Mouse (Mus musculus) intestine, embryonic 14.5 days (tissue): ENCODE data around the gene Gm42421. TPM values are rescaled to one million over a fixed set of nuclear protein-coding genes. Genes with fewer than 3 reads are reported as not detected.

Source experiments
- ATAC-seq: fragments of 200-750 bp; cut with Nextera tagmentation; replicated peaks from 2 replicates; pipeline ENCODE4 v1.8.0; 2017; ENCODE audit warnings: low read depth, moderate number of reproducible peaks, moderate TSS enrichment, moderate library complexity; ENCODE audit not compliant: low FRiP score, low TSS enrichment
- DNase-seq: peaks from one replicate; pipeline ENCODE4 v3.0.0-alpha.2; 2018; ENCODE audit warnings: low spot score
- H3K27ac ChIP-seq: fragments of 300-500 bp; sonication (generic); 2 replicates; pipeline ENCODE4 v1.5.1; 2014; ENCODE audit warnings: low read depth, mild to moderate bottlenecking, control low read depth
- H3K27me3 ChIP-seq: fragments of 300-500 bp; sonication (generic); replicated peaks from 2 replicates; pipeline ENCODE4 v1.6.1; 2014; ENCODE audit warnings: low read length, control low read depth; ENCODE audit not compliant: control insufficient read depth, insufficient read depth
- H3K36me3 ChIP-seq: fragments of 300-500 bp; sonication (generic); 2 replicates; pipeline ENCODE4 v1.6.1; 2014; ENCODE audit warnings: low read length, control low read depth; ENCODE audit not compliant: control insufficient read depth, insufficient read depth
- H3K4me1 ChIP-seq: fragments of 300-500 bp; sonication (generic); replicated peaks from 2 replicates; pipeline ENCODE4 v1.6.1; 2014; ENCODE audit warnings: low read length, control low read depth, mixed read lengths; ENCODE audit not compliant: control insufficient read depth, insufficient read depth
- H3K4me2 ChIP-seq: fragments of 300-500 bp; sonication (generic); 2 replicates; pipeline ENCODE4 v1.6.1; 2014; ENCODE audit warnings: low read length
- H3K4me3 ChIP-seq: fragments of 300-500 bp; sonication (generic); 2 replicates; pipeline ENCODE4 v1.5.1; 2014; ENCODE audit warnings: low read depth, low read length, control low read depth, mixed read lengths
- H3K9ac ChIP-seq: fragments of 300-500 bp; sonication (generic); 2 replicates; pipeline ENCODE4 v1.6.1; 2014; ENCODE audit warnings: mild to moderate bottlenecking, low read length
- H3K9me3 ChIP-seq: fragments of 300-500 bp; sonication (generic); 2 replicates; pipeline ENCODE4 v1.6.1; 2016; ENCODE audit warnings: low read length, control low read depth; ENCODE audit not compliant: control insufficient read depth
- WGBS: fragments of 180-500 bp; shearing (Covaris S2); extraction: QIAGEN DNeasy Blood & Tissue Kit; methylation state at CpG from one replicate; pipeline ENCODE4 v1.1.7; 2014; 5-methylcytosine and 5-hydroxymethylcytosine counted together
- polyA plus RNA-seq: library from polyadenylated mRNA; unstranded; fragments of >200 nt; fragmentation: Nextera tagmentation; extraction: Ambion mirVana; gene quantifications from 2 replicates; pipeline ENCODE4 v1.2.1, GENCODE M21; 2014

Gene Gm42421
- polyA plus RNA-seq, 1 experiment from 2014 or later = 0.72 TPM

DNA sequence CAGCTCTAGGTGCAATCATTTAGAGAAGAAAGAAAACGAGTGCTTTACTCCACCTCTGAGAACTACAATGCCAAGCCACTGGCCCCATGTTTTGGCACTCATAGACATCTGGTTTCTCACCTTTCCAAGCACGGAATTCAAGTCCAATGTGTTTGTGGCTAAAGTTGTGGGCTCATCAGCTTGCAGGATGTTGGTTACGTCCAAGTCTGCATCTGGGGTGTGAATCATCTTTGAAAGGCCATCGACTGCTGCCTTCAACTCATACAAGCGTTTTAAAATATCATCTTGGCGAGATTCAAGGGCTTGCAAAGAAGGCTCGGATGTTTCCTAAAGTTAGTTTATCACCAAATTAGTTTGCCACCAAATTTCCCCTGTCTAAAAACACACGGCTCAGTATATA lies 21.5 kb upstream of the Gm42421 start:
- no peaks in the 10 kb centered on the region for H3K27me3 ChIP-seq
- no peaks in the 10 kb centered on the region for H3K9me3 ChIP-seq
- H3K27ac ChIP-seq = no peak overlapping the region
- peaks cover 11% of the 10 kb centered on the region for H3K4me1 ChIP-seq
- WGBS = 86% methylated on average over 8 of the region's 8 CpGs
- DNase-seq = no peak
- no peak overlapping the region for H3K9ac ChIP-seq
- H3K4me3 ChIP-seq = no peak overlapping the region
- H3K4me2 ChIP-seq = no peak overlapping the region
- peaks cover 56% of the 10 kb centered on the region for H3K36me3 ChIP-seq
- no peak for ATAC-seq

DNA sequence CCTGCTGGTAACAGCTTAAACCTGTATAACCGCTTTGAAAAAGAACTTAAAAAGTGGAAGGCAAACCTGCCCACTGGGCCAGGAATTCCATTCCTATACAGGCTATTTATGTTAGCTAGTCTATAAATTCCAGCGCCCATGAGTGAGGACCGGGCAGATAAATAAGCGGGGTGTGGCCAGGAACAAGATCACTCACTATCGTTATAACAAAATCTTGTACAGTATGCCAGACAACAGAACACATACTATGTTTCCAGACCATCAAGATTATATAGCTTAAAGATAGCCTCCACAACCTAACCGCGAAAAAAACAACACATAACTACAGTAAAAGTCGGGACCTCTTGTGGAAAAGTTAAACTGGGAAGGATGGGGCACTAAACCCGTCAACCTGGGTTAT lies 19.0 kb upstream of the Gm42421 start:
- 2% methylated on average over 9 of the region's 9 CpGs for WGBS
- Histone ChIP-seq H3K9ac (peak overlapping the region; percentile 56), H3K4me1 (peaks cover 11% of the 10 kb centered on the region), H3K4me3 (peak overlapping the region; percentile 68), H3K9me3 (no peaks in the 10 kb centered on the region), H3K27me3 (no peaks in the 10 kb centered on the region), H3K4me2 (peak overlapping the region; percentile 84), H3K27ac (peak overlapping the region; percentile 88), H3K36me3 (peaks cover 36% of the 10 kb centered on the region)
- DNase-seq = no peak
- peak; percentile 0; the same call in 1 of the 2 replicates for ATAC-seq

DNA sequence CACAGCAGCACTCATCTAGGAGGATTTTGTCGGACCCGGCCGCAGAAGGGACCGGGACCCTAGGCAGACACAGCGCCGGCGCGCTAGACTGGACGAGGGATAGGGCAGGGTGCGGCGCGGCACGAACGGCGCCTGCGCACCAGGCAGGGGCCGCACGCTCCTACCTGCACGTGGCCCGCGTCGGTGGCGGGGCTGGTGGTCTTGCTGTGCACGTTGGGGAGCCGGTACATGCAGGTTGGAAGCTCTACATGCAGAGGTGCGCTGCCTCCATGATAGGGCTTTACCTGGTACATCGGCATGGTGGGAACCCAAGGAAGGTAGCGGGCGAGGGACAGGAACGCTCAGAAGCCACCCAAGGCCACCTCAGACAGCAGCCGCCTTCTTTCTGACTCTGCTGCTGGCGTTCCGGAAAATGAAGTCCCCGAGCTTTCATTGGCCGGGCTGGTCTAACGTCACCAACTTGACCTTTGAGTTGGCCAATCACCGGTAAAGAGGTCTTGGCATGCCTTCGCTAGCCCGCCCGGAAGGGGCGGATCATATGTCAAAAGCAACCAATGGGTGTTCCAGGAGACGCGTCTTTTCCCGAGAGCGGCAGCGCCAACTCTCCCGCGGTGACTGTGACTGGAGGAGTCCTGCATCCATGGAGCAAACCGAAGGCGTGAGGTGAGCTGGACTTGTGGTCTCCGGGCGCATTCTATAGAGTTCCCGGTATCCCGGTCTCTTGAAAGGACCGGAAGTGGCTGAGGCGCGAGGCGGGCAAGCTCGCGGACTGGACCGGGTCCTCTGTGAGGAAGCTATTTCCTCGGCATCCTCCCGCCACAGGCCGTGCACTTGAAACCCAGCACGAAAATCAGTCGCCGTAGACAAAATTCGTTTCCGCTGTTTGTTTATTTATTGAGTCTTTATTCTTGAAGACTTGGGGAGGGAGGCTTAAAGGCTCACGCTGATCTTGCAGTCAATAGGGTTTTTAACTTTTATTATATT lies 18.3 kb upstream of the Gm42421 start, which contains the start of the genes Aimp2 and Pms2:
TSS of gene Aimp2 (minus strand) at position 431 of the 984 bp plus-strand sequence.
TSS of gene Pms2 (plus strand) at position 548 of the 984 bp plus-strand sequence.
- H3K9ac ChIP-seq = peak within 1 kb of the TSS; percentile 56
- no peaks in the 10 kb centered on the region for H3K27me3 ChIP-seq
- H3K4me2 ChIP-seq = peak within 1 kb of the TSS; percentile 84
- H3K4me3 ChIP-seq = peak within 1 kb of the TSS; percentile 68
- ATAC-seq (peak; percentile 100), DNase-seq (peak; percentile 94)
- peaks cover 11% of the 10 kb centered on the region for H3K4me1 ChIP-seq
- WGBS = under 1% methylated on average over 70 of the region's 70 CpGs
- H3K9me3 ChIP-seq = no peaks in the 10 kb centered on the region
- H3K36me3 ChIP-seq = peaks cover 34% of the 10 kb centered on the region
- H3K27ac ChIP-seq = peak within 1 kb of the TSS; percentile 88

DNA sequence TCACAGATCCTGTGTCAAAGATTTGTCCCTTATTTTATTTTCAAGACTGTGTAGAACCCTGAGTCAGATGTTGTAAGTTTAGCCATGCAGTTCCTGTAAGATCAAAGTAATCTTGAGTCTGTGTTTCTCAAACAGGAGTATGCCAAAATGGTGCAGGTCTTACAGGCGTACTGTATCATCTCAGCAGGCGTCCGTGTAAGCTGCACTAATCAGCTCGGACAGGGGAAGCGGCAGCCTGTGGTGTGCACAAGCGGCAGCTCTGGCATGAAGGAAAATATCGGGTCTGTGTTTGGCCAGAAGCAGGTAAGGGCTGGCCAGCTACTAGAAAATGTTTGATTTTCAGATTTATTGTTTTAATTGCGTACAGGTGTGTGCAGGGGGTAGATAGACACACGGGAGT lies 11.8 kb upstream of the Gm42421 start:
- no peaks in the 10 kb centered on the region for H3K27me3 ChIP-seq
- H3K9ac ChIP-seq = no peak overlapping the region
- WGBS = 93% methylated on average over 9 of the region's 9 CpGs
- H3K4me3 ChIP-seq = no peak overlapping the region
- H3K4me2 ChIP-seq = no peak overlapping the region
- ATAC-seq (no peak), DNase-seq (no peak)
- no peaks in the 10 kb centered on the region for H3K4me1 ChIP-seq
- peaks cover 67% of the 10 kb centered on the region for H3K36me3 ChIP-seq
- H3K27ac ChIP-seq = no peak overlapping the region
- H3K9me3 ChIP-seq = no peaks in the 10 kb centered on the region

DNA sequence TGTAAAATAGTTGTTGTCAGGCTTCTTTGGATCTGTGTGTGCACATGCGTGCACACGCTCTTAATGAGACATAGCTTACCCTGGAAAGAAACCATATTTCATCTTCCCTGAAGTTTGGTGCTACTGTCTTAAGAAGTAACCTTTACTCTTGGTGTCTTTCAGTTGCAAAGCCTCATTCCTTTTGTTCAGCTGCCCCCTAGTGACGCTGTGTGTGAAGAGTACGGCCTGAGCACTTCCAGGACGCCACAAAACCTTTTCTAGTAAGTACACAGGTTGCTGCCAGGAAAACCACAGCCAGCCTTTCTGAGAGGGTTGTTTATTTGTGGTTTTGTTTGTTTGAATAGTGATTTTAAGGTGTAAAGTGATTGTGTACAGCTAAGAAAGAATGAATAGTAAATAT lies 10.6 kb upstream of the Gm42421 start:
- H3K4me2 ChIP-seq = no peak overlapping the region
- 56% methylated on average over 5 of the region's 5 CpGs for WGBS
- H3K27me3 ChIP-seq = no peaks in the 10 kb centered on the region
- ATAC-seq (no peak), DNase-seq (peak; percentile 69)
- H3K4me3 ChIP-seq = no peak overlapping the region
- H3K36me3 ChIP-seq = peaks cover 76% of the 10 kb centered on the region
- no peaks in the 10 kb centered on the region for H3K9me3 ChIP-seq
- H3K4me1 ChIP-seq = no peaks in the 10 kb centered on the region
- H3K9ac ChIP-seq = no peak overlapping the region
- no peak overlapping the region for H3K27ac ChIP-seq

DNA sequence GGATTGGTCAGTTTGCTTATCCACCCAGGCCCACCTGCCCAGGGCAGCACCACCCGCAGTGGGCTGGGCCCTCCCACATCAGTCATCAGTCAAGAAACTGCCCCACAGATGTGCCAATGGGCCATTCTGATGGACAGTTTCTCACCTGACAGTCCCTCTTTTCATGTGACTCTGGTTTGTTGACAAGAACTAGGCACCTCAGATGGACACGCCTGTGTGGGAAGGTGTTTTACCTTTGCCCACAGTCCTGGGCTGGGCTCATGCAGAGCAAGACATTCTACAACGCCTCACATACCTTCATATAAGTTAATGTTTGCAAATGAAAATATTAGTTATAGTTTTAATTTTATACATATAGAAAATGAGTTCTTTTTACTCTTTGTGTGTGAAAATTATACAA lies 9.9 kb upstream of the Gm42421 start:
- ATAC-seq (no peak), DNase-seq (no peak)
- 89% methylated on average over 3 of the region's 3 CpGs for WGBS

DNA sequence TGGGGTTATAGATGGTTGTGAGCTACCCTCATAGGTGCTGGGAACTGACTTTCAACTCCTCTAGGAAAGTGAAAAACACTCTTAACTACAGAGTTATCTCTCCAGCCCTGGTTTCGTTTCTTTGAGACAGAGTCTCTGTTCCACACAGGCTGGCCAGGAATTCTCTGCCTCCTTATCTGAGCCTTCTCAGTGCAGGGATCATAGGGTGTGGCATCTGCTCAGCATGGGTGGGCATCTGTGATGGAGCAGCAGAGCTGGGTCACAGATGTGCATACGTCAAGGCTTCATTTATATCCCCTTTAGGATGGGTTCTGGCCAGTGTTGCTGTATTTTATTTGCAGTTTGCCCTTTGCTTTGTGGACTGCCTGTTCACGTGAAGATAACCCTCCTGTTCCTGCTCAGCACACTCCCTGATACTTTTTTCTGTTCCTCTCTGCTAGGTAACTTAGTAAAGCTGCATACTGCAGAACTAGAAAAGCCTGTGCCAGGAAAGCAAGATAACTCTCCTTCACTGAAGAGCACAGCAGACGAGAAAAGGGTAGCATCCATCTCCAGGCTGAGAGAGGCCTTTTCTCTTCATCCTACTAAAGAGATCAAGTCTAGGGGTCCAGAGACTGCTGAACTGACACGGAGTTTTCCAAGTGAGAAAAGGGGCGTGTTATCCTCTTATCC lies 3.1 kb upstream of the Gm42421 start:
- H3K27ac ChIP-seq = no peak overlapping the region
- ATAC-seq = no peak

More for the DNA sequence above, 9.9 kb upstream of the Gm42421 start:
- Histone ChIP-seq H3K36me3 (peaks cover 83% of the 10 kb centered on the region), H3K4me3 (no peak overlapping the region), H3K9me3 (no peaks in the 10 kb centered on the region), H3K4me2 (no peak overlapping the region), H3K4me1 (no peaks in the 10 kb centered on the region), H3K9ac (no peak overlapping the region), H3K27ac (no peak overlapping the region), H3K27me3 (no peaks in the 10 kb centered on the region)

DNA sequence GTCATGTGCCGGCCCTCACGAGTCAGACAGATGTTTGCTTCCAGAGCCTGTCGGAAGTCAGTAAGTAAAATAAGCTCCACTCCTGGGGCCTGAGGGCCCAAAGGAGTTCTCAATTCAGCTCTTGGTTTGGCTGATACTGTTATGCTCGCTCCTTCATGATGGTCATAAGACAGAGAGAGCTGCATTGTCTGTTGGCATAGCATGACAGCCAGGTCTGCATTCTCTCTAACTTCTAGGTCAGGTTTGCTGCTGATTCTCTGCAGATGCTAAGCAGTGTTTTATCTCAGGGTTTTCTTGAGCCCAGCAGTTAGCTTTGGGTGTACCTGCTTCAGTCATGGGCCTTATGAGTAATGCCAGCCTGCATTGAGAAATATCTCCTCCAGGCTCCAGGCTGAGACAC lies 1.3 kb downstream of the Gm42421 start:
- ATAC-seq (no peak), DNase-seq (no peak)
- Histone ChIP-seq H3K27me3 (no peaks in the 10 kb centered on the region), H3K4me2 (no peak overlapping the region), H3K9ac (no peak overlapping the region), H3K36me3 (peaks cover 63% of the 10 kb centered on the region), H3K4me1 (no peaks in the 10 kb centered on the region), H3K9me3 (no peaks in the 10 kb centered on the region), H3K4me3 (no peak overlapping the region), H3K27ac (no peak overlapping the region)
- 89% methylated on average over 4 of the region's 4 CpGs for WGBS

More for the DNA sequence above, 3.1 kb upstream of the Gm42421 start:
- no peaks in the 10 kb centered on the region for H3K4me1 ChIP-seq
- peaks cover 86% of the 10 kb centered on the region for H3K36me3 ChIP-seq
- WGBS = 82% methylated on average over 6 of the region's 6 CpGs
- H3K27me3 ChIP-seq = no peaks in the 10 kb centered on the region
- no peak for DNase-seq
- no peak overlapping the region for H3K4me3 ChIP-seq
- no peak overlapping the region for H3K9ac ChIP-seq
- no peak overlapping the region for H3K4me2 ChIP-seq
- no peaks in the 10 kb centered on the region for H3K9me3 ChIP-seq
